Mouse (Mus musculus): ENCODE data around the gene Ing3. TPM values are rescaled to one million over a fixed set of nuclear protein-coding genes. Genes with fewer than 3 reads are reported as not detected.

Gene Ing3
- polyA plus RNA-seq, 1 experiment, result 8.1 TPM

DNA sequence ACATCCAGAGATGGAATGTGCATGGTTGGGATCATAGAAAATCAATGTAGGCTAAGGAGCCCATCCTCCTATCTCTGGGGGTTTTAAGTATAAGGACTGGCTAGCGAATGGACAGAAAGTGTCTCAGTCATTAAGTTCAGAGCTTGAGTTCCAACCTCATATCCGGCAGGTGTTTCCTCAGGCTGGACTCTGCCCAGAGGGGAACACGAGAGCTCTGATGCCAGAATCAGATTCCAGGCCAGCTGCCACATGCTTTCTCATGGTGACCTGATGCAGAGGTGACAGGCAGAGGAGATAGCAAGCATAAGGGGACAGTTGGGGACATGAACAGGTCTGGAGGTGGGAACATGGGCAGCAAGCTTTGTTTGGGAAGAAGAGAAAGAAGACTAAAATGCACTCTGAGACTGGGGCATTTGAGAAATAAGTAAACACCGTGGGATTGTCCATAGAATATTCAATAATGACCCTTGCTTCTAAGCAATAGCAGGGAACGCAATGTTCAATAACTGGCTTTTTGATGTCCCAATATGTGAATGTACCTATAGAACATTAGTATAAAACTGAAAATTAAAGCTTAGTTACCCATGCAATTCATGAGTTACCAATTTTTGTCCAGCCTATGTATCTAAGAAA lies 52.0 kb downstream of the Ing3 start:
- H3ac ChIP-seq (ENCODE audit: control insufficient read depth, insufficient read length), result no peak overlapping the region
- H3K4me3 ChIP-seq, result no peak overlapping the region
- H3K36me3 ChIP-seq (ENCODE audit: control insufficient read depth, insufficient read depth), result no peaks in the 10 kb centered on the region
- no peaks in the 10 kb centered on the region for H3K27me3 ChIP-seq (ENCODE audit: control insufficient read depth, insufficient read depth, insufficient read length)
- H3K4me2 ChIP-seq (ENCODE audit: low read depth), result no peak overlapping the region
- no peaks in the 10 kb centered on the region for H3K79me2 ChIP-seq (ENCODE audit: control insufficient read depth, insufficient read depth)
- TF ChIP-seq REST (IDR thresholded peaks at IDR 0.05; ENCODE audit: insufficient read depth, insufficient read length) (no peak), MYOD1 (IDR thresholded peaks at IDR 0.05; ENCODE audit: control insufficient read depth in 1 of 3, insufficient read length in 2 of 3, low read depth in 2 of 3) (peak in 1 of 3 experiments; percentile 12), MYOG (IDR thresholded peaks at IDR 0.05; ENCODE audit: control insufficient read depth in 1 of 3, insufficient read depth in 1 of 3, insufficient read length in 2 of 3, low read depth in 2 of 3) (no peak), SRF (IDR thresholded peaks at IDR 0.05; ENCODE audit: control insufficient read depth, insufficient read length, low read depth) (no peak)

DNA sequence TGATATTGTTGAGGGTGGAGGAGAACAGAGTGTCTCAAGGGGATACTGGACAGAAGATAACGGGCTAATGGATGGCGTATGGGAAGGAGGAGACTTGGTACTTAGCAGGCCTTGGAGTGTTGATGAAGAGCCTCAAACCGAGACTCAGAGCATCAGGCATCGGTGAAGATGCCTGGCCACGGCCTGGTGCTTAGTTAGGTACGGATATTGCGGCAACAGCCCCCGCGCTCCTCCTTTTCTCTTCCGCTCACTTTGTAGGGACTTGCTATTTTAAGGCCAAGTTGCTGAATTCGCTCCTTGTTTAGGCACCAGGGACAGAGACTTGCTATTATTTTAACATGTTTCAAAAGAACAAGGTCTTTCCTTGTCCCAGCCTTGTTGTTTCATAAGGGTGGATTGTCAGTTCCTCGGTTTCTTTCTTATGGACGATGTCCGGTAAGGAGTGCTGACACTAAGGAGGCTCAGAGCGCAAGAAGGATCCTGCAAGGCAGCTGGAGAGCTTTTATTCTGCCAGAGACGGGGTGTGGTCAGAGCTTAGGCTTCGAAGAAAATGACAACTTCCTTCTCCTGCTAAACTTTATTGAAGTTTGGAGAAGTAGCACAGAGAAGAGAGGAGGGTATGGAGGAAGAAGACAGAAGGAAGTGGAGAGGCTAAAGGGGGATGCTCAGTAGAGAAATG lies 53.3 kb downstream of the Ing3 start:
- Histone ChIP-seq H3K4me2 (ENCODE audit: low read depth) (no peak overlapping the region), H3K4me3 (no peak overlapping the region)
- TF ChIP-seq TCF12 (IDR thresholded peaks at IDR 0.05; ENCODE audit: insufficient read depth, poor library complexity, severe bottlenecking) (no peak), POLR2A (IDR thresholded peaks at IDR 0.05; ENCODE audit: insufficient read length, low read depth) (no peak), TCF3 (IDR thresholded peaks at IDR 0.05; ENCODE audit: insufficient read length, low read depth) (no peak), POLR2AphosphoS2 (IDR thresholded peaks at IDR 0.05; ENCODE audit: insufficient read length, low read depth) (no peak), REST (IDR thresholded peaks at IDR 0.05; ENCODE audit: insufficient read depth, insufficient read length) (no peak), MAX (IDR thresholded peaks at IDR 0.05; ENCODE audit: low read depth) (no peak), MYOD1 (IDR thresholded peaks at IDR 0.05; ENCODE audit: control insufficient read depth in 1 of 3, insufficient read length in 2 of 3, low read depth in 2 of 3) (no peak), CEBPB (IDR thresholded peaks at IDR 0.05; ENCODE audit: insufficient read depth, poor library complexity, severe bottlenecking) (no peak), SRF (IDR thresholded peaks at IDR 0.05; ENCODE audit: control insufficient read depth, insufficient read length, low read depth) (no peak), USF1 (IDR thresholded peaks at IDR 0.05; ENCODE audit: low read depth) (no peak), MYOG (IDR thresholded peaks at IDR 0.05; ENCODE audit: control insufficient read depth in 1 of 3, insufficient read depth in 1 of 3, insufficient read length in 2 of 3, low read depth in 2 of 3) (no peak)

DNA sequence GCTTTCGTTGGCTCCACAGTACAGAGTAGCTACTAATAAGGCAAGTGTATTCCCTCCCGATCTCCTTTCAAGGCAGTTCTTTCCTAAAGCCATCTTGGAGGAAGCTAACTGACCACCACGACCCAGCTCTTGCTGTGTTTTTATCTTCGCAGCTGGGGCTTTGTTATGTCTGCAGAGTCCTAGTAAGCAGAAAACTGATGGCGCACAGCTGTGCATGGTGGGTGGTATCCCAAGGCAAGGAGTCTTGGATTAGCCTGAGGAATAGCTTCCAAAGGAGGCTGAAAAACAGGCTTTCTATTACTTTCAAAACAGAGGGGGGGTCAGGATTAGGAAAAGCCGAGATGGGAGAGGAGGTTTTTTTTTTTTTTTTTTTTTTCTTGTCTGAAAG lies 53.8 kb downstream of the Ing3 start:
- TF ChIP-seq CEBPB (IDR thresholded peaks at IDR 0.05; ENCODE audit: insufficient read depth, poor library complexity, severe bottlenecking) (no peak), POLR2A (IDR thresholded peaks at IDR 0.05; ENCODE audit: insufficient read length, low read depth) (no peak), MYOG (IDR thresholded peaks at IDR 0.05; ENCODE audit: control insufficient read depth in 1 of 3, insufficient read depth in 1 of 3, insufficient read length in 2 of 3, low read depth in 2 of 3) (no peak), E2F4 (IDR thresholded peaks at IDR 0.05; ENCODE audit: insufficient read depth) (no peak), MAX (IDR thresholded peaks at IDR 0.05; ENCODE audit: low read depth) (no peak), MYOD1 (IDR thresholded peaks at IDR 0.05; ENCODE audit: control insufficient read depth in 1 of 3, insufficient read length in 2 of 3, low read depth in 2 of 3) (no peak), SRF (IDR thresholded peaks at IDR 0.05; ENCODE audit: control insufficient read depth, insufficient read length, low read depth) (no peak), REST (IDR thresholded peaks at IDR 0.05; ENCODE audit: insufficient read depth, insufficient read length) (no peak), TCF12 (IDR thresholded peaks at IDR 0.05; ENCODE audit: insufficient read depth, poor library complexity, severe bottlenecking) (no peak), POLR2AphosphoS2 (IDR thresholded peaks at IDR 0.05; ENCODE audit: insufficient read length, low read depth) (no peak), TCF3 (IDR thresholded peaks at IDR 0.05; ENCODE audit: insufficient read length, low read depth) (no peak), USF1 (IDR thresholded peaks at IDR 0.05; ENCODE audit: low read depth) (no peak)
- no peak overlapping the region for H3K4me2 ChIP-seq (ENCODE audit: low read depth)
- no peaks in the 10 kb centered on the region for H3K36me3 ChIP-seq (ENCODE audit: control insufficient read depth, insufficient read depth)
- no peaks in the 10 kb centered on the region for H3K79me2 ChIP-seq (ENCODE audit: control insufficient read depth, insufficient read depth)
- no peak overlapping the region for H3K4me3 ChIP-seq
- H3ac ChIP-seq (ENCODE audit: control insufficient read depth, insufficient read length), result no peak overlapping the region
- H3K27me3 ChIP-seq (ENCODE audit: control insufficient read depth, insufficient read depth, insufficient read length), result no peaks in the 10 kb centered on the region

More for the DNA sequence above, 53.3 kb downstream of the Ing3 start:
- Histone ChIP-seq H3K79me2 (ENCODE audit: control insufficient read depth, insufficient read depth) (no peaks in the 10 kb centered on the region), H3K36me3 (ENCODE audit: control insufficient read depth, insufficient read depth) (no peaks in the 10 kb centered on the region), H3ac (ENCODE audit: control insufficient read depth, insufficient read length) (no peak overlapping the region), H3K27me3 (ENCODE audit: control insufficient read depth, insufficient read depth, insufficient read length) (no peaks in the 10 kb centered on the region)

DNA sequence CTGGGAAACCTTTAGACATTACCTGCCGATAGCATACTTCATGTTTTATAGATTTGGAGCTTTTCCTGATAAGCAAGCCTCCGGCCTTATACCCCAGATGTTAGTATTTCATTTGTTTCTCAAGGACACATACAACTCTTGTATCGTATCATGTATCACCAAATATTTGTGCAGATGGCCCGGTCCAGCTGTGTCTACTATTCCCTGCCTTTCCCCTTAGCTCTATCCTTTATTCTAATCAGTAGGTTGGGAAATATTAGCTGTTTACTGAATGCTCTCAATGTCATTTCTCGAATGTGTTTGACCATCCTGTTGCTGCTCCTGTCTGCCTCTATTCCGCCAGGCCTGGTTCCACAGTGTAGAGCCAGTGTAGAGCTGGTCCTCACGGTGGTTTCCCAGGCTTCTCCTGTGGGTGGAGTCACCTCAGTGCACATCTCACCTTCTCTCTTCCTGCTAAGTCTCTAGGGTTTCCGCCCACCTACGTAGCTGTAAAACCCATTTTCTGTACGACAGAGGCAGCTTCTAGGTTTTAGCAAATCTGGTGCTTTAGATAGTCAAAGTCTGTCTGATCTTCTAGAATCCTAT lies 54.7 kb downstream of the Ing3 start:
- no peak overlapping the region for H3K4me2 ChIP-seq (ENCODE audit: low read depth)
- no peak overlapping the region for H3K4me3 ChIP-seq
- TF ChIP-seq USF1 (IDR thresholded peaks at IDR 0.05; ENCODE audit: low read depth), result no peak
- no peak for TF ChIP-seq TCF3 (IDR thresholded peaks at IDR 0.05; ENCODE audit: insufficient read length, low read depth)
- no peak for TF ChIP-seq TCF12 (IDR thresholded peaks at IDR 0.05; ENCODE audit: insufficient read depth, poor library complexity, severe bottlenecking)
- TF ChIP-seq MYOG (IDR thresholded peaks at IDR 0.05; ENCODE audit: control insufficient read depth in 1 of 3, insufficient read depth in 1 of 3, insufficient read length in 2 of 3, low read depth in 2 of 3), result no peak
- TF ChIP-seq MAX (IDR thresholded peaks at IDR 0.05; ENCODE audit: low read depth), result no peak
- TF ChIP-seq CEBPB (IDR thresholded peaks at IDR 0.05; ENCODE audit: insufficient read depth, poor library complexity, severe bottlenecking), result no peak
- no peak for TF ChIP-seq SRF (IDR thresholded peaks at IDR 0.05; ENCODE audit: control insufficient read depth, insufficient read length, low read depth)
- TF ChIP-seq POLR2A (IDR thresholded peaks at IDR 0.05; ENCODE audit: insufficient read length, low read depth), result no peak
- TF ChIP-seq MYOD1 (IDR thresholded peaks at IDR 0.05; ENCODE audit: control insufficient read depth in 1 of 3, insufficient read length in 2 of 3, low read depth in 2 of 3), result no peak
- no peak for TF ChIP-seq POLR2AphosphoS2 (IDR thresholded peaks at IDR 0.05; ENCODE audit: insufficient read length, low read depth)
- no peak for TF ChIP-seq REST (IDR thresholded peaks at IDR 0.05; ENCODE audit: insufficient read depth, insufficient read length)
- no peak for TF ChIP-seq E2F4 (IDR thresholded peaks at IDR 0.05; ENCODE audit: insufficient read depth)
- no peaks in the 10 kb centered on the region for H3K79me2 ChIP-seq (ENCODE audit: control insufficient read depth, insufficient read depth)
- no peaks in the 10 kb centered on the region for H3K27me3 ChIP-seq (ENCODE audit: control insufficient read depth, insufficient read depth, insufficient read length)
- no peaks in the 10 kb centered on the region for H3K36me3 ChIP-seq (ENCODE audit: control insufficient read depth, insufficient read depth)
- H3ac ChIP-seq (ENCODE audit: control insufficient read depth, insufficient read length), result no peak overlapping the region
